Mouse (Mus musculus) cerebellum, postnatal 25 days (tissue): ENCODE data around the gene Sla2.
A peak's percentile ranks its signal among the peaks of the same experiment; 100 is the strongest.
"Not testable (repeated sequence)": the region's sequence is repeated elsewhere in the genome, so short reads cannot be mapped to it uniquely, and the experiment has no call there.

Experiments
- DNase-seq, 2 experiments: peaks; one replicate each; pipeline ENCODE4 v3.0.0; 2021; ENCODE audit warnings: mixed read lengths in 2 of 2

The Sla2 gene

DNA sequence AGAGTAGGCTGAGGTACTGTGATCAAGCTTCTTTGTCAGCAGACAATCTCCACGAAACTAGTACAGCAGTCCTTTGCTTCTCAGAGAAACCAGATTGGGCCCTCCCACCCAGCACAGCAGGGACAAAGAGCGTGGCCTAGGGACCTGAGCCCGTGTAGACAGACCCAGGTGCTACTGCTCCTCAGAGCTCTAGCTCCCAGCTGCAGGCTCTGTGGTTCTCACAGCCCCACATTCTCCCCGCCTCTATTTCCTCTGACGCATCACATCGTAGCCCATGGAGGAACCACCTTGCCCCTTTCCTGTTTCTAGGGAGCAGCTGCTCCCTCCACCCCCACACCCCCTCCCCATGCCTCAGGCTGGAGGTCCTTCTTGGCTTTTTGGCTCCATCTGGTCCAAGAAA is at the start of gene Sla2:
Gene Sla2 (minus strand): TSS at position 176 of the 400 bp plus-strand sequence.
- no peak for DNase-seq

DNA sequence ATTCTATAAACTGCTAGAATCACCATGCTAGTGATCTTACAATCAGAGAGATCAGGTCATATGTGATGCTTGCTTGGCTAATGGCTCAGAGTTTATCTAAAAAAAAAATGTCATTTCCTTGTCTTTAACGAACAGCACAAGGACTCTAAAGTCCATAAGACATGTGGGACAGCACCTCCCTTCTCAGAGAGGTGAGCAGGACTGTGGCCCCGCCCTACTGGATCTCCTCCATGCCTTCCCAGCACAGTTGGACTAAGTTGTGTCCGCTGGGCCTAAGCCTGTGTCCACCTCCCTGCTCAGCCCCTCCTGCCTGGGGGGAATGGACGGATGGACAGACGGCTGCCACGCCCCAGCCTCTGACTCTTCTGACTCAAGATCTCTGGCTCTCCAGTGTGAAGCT is 48.0 kb upstream of the Sla2 start:
- DNase-seq: peak in 1 of 2 experiments; percentile 40

GRCm38 (mm10) chr2:156933426-156933825 is 46.4 kb upstream of the Sla2 start:
- peak in 1 of 2 experiments; percentile 45 for DNase-seq

DNA sequence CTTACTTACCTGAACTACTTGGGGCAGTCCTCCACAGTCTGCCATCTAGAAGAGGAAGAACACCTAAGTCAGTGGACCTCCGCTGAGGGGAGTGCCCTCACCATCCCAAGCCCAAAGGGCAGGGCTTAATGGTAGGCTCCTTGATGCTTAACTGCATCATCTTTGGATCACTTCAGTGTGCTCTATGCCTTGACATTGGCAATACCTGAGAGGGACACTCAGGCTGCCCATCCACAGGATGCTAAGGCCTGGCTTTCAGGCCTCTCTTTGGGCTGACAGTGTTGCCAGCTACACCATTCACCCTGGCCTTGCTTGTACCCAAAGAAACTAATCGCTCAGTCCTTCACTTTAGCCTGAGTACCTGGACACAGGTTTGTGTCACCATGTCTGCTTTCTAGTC is 44.4 kb upstream of the Sla2 start:
- no peak for DNase-seq

GRCm38 (mm10) chr2:156930549-156930948 is 43.6 kb upstream of the Sla2 start:
- DNase-seq: no peak

DNA sequence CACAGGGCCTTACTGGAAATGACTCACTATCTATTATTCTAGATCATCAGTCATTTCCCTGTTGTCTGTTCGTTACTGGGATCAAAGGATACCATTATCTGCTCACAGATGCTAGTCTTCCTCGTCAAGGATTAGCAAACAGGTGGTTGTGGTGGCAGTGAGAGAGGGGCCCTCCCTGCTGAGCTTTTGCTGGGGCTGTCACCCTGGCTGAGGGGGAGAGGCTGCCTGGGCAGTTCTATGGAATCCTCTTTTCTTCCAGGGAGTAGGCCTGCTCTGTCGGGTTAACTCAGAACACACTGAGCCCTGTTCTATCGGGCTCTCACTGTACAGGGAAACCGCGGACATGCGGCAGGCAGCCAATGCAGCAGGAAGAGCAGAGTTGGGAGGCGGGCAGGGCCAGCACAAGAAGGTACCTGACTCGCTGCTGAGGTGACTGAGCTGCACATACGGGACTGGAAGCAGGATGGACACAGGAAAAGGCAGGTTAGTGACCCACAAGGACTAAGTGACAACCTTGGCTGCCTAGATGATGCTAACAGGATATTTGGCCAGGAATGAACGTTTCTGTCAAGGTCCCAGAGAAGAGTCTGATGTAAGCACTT is 42.6 kb upstream of the Sla2 start:
- DNase-seq: no peak

- DNase-seq: no peak
Measured at GRCm38 (mm10) chr2:156928606-156929005, 41.6 kb upstream of the Sla2 start.

- DNase-seq: no peak
Measured at GRCm38 (mm10) chr2:156927663-156928062, 40.7 kb upstream of the Sla2 start.

DNA sequence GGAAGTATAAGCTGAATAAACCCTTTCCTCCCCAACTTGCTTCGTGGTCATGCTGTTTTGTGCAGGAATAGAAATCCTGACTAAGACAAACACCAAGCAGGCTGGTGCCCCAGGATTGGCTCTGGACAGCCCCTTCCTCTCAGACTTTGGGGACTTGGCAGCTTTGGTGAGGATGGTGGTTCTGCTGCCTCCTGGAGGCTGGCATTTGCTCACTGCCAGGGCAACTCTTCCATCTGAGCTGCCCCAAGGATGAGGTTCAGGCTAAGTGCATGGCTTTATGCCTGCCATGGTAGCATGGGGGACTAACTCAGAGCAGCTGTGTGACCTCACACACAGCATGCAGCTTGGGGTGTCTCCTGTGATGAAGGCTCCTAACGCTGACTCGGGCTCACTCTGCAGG is 38.6 kb upstream of the Sla2 start:
- DNase-seq: not testable (repeated sequence)

GRCm38 (mm10) chr2:156925075-156925474 is 38.1 kb upstream of the Sla2 start:
- DNase-seq: not testable (repeated sequence)

GRCm38 (mm10) chr2:156924210-156924898 is 37.4 kb upstream of the Sla2 start:
- no peak for DNase-seq

DNA sequence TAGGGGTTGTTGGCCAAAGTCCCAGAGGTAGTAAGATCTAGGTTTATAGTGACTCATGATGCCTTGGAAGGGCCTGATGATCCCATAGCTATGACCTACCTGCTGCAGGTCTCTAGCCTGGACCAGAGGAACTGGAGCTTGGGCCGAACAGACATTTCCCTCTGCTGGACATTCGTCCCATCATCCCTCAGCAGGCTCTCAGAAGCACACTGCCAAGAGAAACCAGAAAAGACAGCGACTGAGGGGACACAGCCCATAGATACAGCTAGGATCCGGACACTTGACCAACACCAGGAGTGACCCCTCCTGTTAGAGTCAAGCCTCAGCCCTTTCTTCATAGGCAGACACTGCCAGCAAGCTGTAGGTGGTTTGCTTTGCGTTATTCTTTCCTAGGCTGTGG is 36.1 kb upstream of the Sla2 start:
- DNase-seq: peak; percentile 34 to 53

DNA sequence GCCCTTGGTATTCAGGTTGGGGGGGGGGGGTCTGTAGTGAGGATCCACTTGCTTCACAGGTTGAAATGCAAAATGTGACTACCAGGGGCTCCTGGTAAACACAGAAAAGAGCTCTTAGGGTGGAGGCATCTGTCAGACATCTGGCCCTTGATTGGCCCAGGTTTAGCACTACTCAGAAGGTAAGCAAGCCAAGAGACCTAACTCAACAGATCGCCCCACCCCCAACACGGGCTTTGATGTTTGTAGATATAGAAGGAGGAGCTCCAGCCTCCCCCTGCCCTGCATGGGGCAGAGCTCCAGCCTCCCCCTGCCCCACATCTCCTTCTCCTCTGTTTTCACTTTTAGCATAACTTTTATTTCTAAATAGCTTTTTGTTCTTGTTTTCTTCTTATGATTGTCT is 32.8 kb upstream of the Sla2 start:
- DNase-seq: no peak

DNA sequence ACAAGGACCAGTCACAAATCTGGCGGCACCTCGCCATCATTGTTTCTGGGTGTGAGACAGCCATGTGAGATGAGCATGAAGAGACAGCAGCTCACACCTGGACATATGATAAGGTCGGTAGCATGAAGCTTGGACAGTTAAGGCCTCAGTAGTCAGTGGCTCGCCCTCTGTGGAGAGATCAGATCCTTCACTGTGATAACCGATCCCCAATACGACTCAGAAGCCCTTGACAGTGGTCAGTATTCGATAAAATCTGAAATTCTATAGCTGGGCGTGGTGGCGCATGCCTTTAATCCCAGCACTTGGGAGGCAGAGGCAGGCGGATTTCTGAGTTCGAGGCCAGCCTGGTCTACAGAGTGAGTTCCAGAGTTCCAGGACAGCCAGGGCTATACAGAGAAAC is 32.2 kb upstream of the Sla2 start:
- DNase-seq: not testable (repeated sequence)

DNA sequence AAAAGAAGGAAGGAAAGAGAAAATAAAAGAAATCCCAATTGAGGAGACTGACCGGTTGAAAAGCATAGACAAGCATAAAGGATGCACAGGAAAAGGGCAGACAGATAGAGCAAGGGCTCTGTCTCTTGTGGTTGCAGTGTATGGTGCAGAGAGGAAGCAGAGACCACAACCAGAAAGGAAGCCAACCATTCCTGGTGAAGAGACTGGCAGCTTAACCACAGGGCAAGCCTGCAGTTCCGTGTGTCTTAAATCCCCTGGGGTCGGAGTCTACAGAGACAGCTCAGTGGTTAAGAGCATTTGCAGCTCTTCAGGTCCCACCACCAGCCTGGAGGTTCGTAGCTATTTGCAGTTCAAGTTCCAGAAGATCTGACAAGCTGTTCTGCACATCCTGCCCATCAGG is 31.6 kb upstream of the Sla2 start:
- no peak for DNase-seq

DNA sequence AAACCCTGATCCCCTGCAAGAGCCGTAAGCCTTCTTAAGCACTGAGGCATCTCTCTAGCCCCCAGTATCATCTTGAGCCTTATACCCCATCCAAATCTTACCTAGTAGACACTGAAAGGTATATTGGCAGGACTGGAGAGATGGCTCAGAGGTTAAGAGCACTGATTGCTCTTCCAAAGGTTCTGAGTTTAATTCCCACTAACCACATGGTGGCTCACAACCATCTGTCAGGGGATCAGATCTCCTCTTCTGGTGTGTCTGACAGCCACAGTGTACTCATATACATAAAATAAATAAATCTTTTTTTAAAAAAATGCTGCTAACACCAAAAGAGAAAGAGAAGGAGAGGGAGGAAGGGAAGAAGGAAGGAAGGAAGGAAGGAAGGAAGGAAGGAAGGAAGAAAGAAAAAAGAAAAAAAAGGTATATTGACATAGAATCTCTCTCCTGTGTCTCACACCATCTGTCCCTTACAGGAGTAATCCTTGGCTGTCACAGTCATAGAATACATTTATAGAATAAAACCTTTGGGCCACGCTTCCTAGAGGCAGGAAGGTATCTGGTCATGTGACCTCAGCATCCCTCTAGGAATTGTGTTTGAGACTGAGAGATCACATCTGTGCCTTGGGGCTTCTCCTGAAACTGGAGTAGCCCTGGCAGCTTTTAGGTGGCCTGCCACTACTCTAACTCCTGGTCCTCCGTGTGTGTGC is 29.6 kb upstream of the Sla2 start:
- peak; percentile 38 to 55 for DNase-seq

DNA sequence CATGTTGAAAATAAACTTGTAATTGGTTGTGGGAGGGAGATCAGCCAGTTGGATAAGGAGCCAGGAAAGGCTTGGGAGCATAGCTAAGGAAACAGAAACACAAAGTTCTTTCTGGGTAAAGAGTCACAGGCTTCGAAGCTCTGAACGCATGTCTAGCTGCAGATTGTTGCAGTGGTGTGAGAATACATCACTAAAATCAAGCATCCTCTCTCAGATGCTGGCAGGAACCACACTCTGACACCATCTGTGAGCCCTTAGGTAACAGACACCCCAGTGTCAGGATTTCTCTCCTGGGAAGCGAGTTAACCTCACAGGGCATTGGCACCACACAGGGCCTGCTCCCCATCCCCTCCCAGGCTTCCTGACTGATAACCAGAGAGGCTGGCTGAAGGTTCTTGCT is 28.6 kb upstream of the Sla2 start:
- DNase-seq: no peak

DNA sequence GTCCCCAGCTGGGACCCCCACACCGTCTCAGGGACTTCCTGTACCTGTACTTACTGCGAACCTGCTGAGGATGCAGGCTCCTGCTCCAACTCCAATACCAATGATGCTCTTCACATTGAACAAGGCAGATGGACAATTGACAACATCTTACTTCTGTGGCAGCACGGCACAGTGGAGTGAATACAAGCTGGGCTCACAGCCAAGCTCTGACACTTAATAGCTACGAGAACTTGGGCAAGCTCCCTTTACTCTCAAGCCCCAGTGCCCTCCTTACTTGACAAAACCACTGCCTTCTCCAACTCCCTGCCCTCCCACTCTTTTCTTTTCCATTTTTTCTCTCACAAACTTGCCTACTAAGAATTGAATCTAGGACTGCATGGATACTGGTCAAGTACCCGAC is 26.2 kb upstream of the Sla2 start:
- no peak for DNase-seq

GRCm38 (mm10) chr2:156905931-156906330 is 18.9 kb upstream of the Sla2 start:
- DNase-seq: peak; percentile 80 to 81

GRCm38 (mm10) chr2:156904976-156905717 is 18.2 kb upstream of the Sla2 start:
- DNase-seq: peak; percentile 80 to 88

DNA sequence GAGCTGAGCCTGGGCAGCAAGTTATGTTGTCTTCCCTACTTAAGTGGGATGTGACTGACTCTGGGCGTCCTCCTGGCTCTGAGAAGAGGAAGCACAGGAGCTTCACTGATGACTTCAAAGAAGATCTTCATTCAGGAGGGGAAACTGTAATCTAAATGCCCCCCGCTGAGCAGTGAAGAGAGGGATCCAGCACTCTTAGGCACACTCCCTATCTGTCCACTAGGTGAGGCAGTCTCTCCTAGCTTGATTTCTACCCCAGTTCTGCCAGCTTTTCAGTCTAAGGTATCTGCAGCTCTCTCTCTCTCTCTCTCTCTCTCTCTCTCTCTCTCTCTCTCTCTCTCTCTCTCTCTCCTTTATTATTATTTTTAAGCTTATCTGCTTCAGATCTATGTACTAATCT is 16.4 kb upstream of the Sla2 start:
- peak in 1 of 2 experiments; percentile 53 for DNase-seq

DNA sequence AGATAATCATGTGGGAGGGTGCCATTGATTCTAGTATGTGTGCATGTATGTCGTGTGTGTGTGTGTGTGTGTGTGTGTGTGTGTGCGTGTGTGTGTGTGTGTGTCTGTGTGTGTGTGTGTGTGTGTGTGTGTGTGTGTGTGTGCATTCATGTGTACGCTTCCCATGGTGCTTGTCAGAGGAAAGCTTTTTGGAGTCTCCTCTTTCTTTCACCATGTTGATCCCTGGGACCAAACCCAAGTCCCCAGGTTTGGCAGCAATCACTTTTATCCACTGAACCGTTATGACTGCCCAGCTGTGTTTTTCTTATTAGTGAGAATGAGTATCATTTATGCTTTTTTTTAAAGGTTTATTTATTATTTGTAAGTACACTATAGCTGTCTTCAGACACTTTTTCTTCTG is 15.4 kb upstream of the Sla2 start:
- not testable (repeated sequence) for DNase-seq

DNA sequence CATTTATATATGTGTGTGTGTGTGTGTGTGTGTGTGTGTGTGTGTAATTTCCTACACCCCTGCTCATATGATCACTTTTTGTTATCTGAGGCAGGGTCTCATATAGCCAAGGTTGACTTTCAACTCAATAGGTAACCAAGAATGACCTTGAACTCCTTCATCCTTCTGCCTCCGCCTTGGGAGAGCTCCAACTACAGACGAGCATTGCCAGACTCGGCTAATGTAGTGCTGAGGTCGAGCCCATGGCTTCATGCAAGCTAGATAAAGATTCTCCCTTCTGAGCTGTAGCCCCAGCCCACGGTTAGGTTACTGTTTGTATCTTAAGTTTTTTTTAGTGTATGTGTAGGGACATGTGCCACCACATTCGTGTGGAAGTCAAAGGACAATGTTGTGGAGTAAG is 14.9 kb upstream of the Sla2 start:
- no peak for DNase-seq
